Mouse (Mus musculus) frontal cortex, adult 2 months (tissue): Measurements from ENCODE around the gene Mrap2. TPM values are rescaled to one million over a fixed set of nuclear protein-coding genes. Genes with fewer than 3 reads are reported as not detected.
A peak's percentile ranks its signal among the peaks of the same experiment; 100 is the strongest.
"Not testable (repeated sequence)": the region's sequence is repeated elsewhere in the genome, so short reads cannot be mapped to it uniquely, and the experiment has no call there.

Source experiments
- DNase-seq, 2 experiments: peaks; one replicate each; pipeline ENCODE4 v3.0.0; 2022; ENCODE audit warnings: low spot score in 1 of 2; ENCODE audit errors: extremely low spot score in 1 of 2
- polyA plus RNA-seq: library from polyadenylated mRNA; depleted of rRNA; stranded (reverse); fragments of >200 nt; gene quantifications from 2 replicates; pipeline ENCODE4 v1.2.3, GENCODE M21; 2012; rRNA removed

Gene Mrap2
- 5.5 TPM in 2 replicates for polyA plus RNA-seq

GRCm38 (mm10) chr9:87144106-87144505 lies at the start of gene Mrap2:
Gene Mrap2, plus strand, starts transcription at chr9:87144306.
- DNase-seq, result peak; percentile 19 to 76

- DNase-seq, result peak in 1 of 2 experiments; percentile 67
Measured at GRCm38 (mm10) chr9:87097989-87098388, 46.1 kb upstream of the Mrap2 start.

DNA sequence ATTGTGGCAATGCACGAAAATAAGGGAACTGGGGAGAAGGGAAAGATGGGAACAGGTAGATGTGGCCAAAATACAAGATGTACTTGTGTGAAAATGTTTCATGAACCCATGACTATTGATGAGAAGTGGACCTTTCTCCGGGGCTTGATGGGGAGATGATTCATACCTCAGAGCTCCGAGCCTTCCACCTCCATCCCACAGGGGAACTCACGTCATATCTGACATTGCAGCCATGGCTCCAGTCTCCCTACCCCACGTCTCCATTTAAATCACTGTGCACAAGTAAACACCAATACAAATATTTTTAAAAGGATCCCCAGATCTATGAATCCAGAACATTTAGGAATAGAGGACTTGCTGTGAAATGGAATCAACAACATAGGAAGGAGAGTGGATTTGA lies 29.1 kb upstream of the Mrap2 start:
- peak in 1 of 2 experiments; percentile 22 for DNase-seq

DNA sequence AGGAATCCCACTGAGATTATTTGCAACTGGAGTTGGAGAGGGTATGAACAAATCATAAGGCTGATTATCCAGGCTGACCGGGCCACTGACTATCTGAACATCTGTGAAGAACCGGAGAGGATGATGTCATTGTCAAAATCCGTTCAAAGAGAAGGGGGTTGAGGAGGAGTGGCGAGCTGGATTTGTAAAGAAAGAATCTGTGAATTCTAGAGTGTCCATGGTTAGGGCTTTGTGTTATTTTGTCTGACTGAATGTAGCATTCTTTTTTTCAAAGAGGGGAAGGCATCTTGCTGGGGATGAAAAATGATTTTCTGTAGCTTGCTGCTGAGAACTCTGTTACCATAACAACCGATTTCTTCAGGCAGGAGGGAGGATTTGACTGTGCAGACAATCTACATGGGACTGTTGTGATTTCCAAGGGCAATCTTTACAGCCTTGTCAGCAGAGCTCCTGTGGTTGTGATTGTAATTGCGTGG lies 28.6 kb upstream of the Mrap2 start:
- DNase-seq, result peak in 1 of 2 experiments; percentile 37

DNA sequence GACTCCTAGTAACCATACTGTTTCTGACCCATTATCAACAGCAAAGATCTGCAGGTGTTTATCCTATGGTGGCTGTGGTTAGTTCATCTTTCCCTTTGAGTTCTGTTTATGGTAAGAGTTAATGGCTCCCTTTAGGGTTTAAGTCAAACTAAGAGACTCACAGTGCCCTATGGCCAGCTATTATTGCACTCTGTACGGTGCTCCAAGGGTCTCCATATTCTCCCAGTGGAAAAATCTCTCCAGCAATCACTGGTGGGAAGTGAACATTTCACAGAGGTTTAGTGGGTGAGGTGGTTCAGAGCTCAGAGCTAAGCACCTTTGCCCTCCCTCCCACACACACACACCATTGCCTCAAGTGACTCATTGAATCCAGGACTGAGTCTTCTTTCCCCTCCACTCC lies 28.1 kb upstream of the Mrap2 start:
- no peak for DNase-seq

- DNase-seq, result no peak
Measured at GRCm38 (mm10) chr9:87118996-87119395, 25.1 kb upstream of the Mrap2 start.

GRCm38 (mm10) chr9:87121956-87122493 lies 22.1 kb upstream of the Mrap2 start:
- DNase-seq, result no peak

- not testable (repeated sequence) for DNase-seq
Measured at GRCm38 (mm10) chr9:87127046-87127445, 17.1 kb upstream of the Mrap2 start.

DNA sequence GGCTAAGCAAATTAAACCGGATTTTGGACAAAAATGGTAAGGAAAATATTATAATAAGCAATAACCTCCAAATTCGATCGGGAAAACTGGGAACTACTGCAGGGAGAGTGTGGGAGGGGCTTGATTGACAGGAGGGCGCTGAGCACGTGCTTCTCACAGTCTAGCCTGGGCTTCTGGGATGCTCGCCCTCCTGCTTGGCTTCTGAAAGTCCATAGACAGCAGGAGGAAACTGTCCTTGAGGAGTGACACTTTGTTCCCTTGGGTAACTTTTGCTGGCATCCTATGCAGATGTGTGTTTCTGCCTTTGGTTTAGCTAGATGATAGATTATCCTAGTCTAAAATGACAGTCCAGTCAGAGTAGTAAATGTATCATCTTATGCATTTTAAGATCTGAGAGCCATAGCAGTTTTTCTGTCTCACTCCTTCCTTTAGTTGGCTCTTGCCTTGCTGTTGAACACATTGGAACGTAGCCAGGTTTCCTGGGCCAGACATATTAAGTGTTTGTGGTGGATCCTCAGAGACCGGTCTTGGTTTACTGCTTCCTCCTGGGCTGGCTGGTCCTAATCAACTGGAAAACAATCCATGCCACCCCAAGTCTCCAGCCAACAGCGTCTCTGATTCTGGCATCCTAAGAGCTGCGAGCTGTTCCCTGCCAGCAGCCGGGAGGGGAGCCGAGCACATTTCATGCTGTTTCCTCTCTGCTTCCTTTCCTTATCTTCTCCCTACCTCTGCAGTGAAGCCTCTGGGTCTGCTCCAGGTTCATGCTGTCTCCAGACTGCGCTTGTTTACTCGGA lies 8.1 kb upstream of the Mrap2 start:
- DNase-seq, result no peak

GRCm38 (mm10) chr9:87143076-87143475 lies 1.0 kb upstream of the Mrap2 start:
- DNase-seq, result no peak

- no peak for DNase-seq
Measured at GRCm38 (mm10) chr9:87144532-87144931, 426 bp downstream of the Mrap2 start.

- no peak for DNase-seq
Measured at GRCm38 (mm10) chr9:87145180-87145579, 1.1 kb downstream of the Mrap2 start.

GRCm38 (mm10) chr9:87145671-87146070 lies 1.6 kb downstream of the Mrap2 start:
- DNase-seq, result no peak

DNA sequence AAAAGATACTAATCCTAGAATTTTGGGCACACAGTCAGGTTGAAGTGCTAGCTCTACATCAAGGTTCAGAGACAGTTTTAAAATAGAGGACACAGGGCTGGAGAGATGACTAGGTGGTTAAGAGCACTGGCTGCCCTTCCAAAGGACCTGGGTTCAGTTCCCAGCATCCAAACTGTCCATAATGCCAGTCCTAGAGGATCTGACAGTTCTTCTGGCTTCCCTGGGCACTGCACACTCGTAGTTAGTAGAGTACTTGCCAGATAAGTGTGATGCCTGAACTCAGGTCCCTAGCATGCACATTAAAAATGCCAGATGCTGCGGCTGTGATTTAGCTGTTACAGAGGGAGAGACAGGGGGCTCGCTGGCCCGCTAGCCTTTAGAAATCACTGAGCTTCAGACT lies 2.3 kb downstream of the Mrap2 start:
- DNase-seq, result no peak

GRCm38 (mm10) chr9:87147927-87148326 lies 3.8 kb downstream of the Mrap2 start:
- no peak for DNase-seq

DNA sequence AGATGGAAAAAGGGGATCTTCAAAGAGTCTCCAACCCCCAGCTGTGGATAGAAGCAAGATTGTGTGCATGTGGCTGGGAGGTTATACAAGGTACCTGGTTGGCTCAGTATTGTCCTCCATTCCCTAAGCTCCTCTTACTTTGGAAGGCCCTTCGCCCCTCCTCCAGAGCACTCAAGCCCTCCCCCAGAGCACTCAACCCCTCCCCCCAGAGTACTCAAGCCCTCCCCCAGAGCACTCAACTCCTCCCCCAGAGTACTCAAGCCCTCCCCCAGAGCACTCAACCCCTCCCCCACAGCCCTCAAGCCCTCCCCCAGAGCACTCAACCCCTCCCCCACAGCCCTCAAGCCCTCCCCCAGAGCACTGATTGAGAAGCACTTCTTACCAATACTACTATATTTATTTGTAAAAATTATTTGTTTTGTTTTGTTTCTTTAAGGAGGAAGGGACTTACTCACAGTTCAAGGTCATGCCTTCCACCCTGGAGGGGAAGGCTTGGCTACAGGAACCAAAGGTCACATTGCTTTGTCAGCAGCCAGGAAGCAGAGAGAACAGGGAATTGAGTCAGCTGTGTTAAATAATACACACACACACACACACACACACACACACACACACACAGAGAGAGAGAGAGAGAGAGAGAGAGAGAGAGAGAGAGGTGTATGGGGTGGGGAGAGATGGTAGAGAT lies 8.7 kb downstream of the Mrap2 start:
- no peak for DNase-seq

DNA sequence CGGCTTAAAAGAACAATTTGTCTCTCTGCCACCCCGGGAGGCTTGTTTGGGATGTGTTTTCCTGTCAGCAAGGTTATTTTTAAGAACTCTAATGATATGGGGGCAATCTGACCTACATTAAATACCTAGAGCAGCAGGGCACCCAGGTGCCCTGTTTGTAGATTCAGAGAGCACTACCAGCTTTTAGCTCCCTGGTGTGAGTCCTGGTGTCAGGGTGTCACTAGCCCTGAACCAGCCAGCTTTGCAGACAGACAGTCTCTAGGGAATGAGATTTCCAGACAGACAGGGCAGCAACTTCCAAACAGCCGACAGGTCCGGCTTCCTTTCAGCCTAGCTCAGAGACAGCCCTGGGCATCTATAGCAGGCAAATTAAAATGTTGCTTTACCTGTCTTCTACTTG lies 18.5 kb downstream of the Mrap2 start:
- DNase-seq, result no peak

- peak in 1 of 2 experiments; percentile 21 for DNase-seq
Measured at GRCm38 (mm10) chr9:87167001-87167830, 23.1 kb downstream of the Mrap2 start.

GRCm38 (mm10) chr9:87168051-87168450 lies 23.9 kb downstream of the Mrap2 start:
- DNase-seq, result no peak

GRCm38 (mm10) chr9:87169144-87169543 lies 25.0 kb downstream of the Mrap2 start:
- no peak for DNase-seq

GRCm38 (mm10) chr9:87170891-87171290 lies 26.8 kb downstream of the Mrap2 start:
- no peak for DNase-seq
